Mouse (Mus musculus) c-Kit-negative CD71-positive TER-119-positive erythroid progenitor cells, embryonic 14.5 days (primary cell): ENCODE data around the gene Rassf2.

ENCODE experiments used
- DNase-seq: peaks from one replicate; pipeline ENCODE4 v3.0.0-alpha.2; 2013; ENCODE audit warnings: low read depth, low spot score

Rassf2 gene

DNA sequence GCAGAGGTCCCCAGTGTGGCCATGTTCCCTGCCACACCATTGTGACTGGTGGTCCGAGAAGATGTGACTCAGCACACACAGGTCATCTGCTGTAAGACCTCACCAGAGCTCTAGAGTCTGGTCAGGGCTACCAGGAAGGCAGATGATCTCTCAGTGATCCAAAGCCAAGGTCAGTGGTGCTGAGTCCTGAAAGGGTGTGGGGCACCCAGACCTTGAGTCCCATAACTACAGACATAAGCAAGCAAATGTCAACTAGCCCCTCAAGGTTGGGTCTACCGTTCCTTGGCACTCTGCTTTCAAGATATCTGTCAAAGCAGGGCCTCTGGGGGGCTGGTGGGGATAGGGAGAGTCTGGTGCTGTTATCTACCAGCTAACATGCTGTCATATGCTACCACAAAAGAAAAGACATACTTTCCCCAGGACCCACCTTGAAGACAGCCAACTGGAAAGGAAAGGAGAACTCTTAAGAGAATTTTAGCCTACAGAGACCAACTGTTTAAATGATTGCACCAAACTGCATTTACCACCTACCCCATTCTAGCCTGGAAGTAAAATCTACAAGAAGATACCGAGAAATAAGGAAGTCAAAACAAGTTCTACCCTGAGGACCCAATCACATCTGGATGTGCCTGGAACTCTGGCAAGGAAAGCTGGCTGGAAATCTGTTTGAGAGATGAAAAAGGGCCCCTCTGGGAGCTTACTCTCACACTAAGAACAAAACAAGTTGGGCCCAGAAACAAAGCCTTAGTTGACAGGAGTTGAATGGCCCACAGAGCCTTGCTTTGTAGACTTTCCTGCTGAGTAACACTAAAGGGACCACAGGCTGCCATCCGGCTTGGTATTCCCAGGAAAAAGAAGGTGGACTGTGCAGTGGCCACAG lies 4.8 kb upstream of the Rassf2 start:
- no peak for DNase-seq

DNA sequence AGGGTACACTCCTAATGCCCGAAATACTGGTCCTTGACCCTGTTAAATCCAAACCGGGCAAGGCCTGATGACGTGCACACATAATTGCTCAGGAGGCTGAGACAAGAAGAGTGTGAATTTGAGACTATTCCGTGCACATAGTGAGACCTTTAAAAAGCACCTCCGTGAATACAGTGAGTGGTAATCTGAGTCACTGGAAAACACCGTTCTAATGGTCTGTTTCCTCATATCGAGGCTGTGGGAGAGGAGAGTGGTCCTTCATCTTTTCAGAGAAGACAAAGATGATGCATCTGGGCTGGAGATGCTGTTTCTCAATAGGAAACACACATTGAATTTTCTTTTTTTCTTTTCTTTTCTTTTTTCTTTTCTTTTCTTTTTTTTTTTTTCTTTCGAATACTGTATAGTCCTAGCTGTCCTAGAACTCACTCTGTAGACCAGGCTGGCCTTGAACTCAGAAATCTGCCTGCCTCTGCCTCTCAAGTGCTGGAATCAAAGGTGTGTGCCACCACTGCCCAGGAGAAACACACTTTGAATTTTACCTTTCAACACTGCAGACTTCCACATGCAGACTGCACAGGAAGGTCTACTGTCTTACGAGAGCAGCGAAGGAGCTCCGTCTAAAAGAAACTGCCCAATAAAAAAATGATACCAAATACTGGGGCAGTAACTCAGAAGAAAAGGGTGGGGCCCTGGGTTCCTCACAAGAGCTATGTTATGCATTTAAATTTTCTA lies 1.5 kb upstream of the Rassf2 start:
- DNase-seq = no peak

DNA sequence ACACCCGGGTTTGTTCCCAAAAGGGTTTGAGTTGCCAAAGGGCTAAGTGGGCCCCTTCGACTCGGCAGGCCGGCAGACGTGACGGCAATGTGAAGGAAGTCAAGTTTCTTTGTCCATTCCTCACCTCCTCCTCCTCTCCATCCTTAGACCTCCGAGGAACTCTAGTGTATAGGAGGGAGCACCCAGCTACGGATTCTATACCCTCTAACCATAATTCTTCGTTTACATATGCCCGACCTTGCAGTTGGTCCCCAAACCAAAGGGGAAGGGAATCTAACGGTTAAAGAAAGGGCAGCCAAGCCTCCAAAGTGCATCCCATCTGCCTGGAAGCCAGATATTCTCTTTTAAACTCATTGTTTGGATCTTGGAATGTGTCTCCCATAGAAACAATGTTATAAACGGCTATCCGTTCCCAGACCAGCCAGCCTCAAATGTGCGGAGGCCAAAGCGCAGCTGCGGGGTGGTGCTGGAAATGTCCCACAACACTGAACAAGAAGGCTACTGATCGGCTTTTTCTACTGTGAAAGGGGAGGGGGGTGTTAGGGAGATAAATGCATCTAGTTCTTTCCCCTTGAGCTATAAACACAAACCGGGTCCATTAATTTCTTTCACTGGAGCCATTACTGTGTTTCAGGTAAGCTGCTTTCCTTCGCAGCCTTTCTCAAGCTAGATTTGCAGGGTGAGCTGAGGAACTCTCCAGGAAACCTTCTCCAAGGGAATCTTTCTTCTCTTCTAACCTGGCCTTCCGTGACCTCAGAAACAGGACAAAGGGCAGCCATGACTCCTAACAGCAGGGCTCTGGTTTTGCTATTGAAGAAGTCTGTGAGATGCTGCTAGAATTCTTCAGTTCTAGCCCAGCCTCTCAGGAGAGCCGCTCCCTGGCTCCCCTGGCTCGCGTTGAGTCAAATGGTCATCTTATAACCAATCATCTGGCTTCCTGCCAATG lies 633 bp upstream of the Rassf2 start:
- DNase-seq = no peak

DNA sequence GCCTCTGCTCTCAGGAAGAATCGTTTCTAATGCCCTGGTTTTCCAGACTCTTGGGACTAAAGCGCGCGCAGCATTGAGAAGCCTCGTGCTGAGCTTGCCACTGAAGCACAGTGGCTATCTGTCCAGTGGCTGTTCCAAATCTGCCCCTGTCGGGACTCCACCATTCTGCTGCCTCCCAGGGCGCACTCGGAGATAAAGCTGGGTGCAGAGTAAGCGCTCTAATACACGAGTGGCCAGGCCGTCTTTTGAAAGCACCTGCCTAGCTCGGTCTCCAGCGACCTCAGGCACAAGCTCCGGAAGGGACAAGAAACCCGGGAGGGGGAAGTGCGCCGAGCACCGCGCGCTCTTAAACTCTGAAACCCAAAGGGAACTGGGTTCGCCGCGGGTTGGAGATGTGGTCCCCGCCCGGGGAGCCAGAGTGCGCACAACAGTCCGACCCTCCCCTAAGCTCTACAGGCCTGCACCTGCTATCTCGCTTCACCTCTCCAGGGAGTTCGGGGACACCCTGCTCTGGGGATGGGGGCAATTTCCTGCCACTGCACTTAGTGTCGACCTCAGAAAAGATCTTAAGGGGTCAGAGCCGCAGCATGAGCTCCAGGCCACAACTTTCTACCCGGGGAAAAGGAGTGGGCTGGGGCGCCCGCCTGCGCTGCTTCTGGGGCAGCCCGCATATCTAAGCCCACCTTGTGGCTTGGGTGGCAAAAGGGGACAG lies 1.0 kb downstream of the Rassf2 start:
- DNase-seq = no peak

DNA sequence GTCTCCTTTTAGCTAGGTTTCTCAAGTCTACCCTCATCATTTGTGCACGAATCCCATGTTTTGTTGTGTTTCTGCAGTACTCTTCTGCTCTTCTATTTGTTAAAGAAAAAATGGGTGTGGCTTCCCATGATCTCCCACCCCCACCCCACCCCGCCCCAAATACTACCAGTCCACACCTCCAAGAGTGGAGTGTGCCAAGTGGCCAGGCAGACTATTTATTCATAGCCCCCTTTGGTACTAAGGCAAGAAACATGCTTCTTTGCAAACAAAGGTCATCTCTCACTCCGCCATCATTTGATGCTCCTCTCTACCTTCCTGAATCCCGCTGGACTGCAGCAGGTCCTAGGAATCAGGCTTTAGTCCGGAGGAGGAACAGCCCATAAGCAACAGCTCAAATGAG lies 2.0 kb downstream of the Rassf2 start:
- DNase-seq = no peak

DNA sequence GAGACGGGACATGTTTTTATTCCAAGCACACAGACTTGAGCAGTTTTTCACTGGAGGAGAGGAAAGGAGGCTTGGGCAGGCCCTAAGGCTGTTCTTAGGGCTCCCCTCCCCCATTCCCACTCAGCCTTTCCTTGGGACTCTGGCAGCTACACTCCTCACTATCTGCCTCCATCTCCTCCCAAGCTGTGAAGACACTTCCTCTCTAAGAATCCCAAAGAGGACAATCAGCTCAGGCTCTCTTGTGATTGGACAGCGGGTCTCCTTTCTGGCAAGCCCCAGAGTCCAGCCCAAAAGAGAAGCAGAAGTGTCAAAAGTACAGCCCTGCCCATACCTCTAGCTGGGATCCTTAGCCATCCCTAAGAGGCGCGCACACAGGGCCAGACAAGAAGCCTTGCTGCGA lies 2.7 kb downstream of the Rassf2 start:
- DNase-seq = no peak

DNA sequence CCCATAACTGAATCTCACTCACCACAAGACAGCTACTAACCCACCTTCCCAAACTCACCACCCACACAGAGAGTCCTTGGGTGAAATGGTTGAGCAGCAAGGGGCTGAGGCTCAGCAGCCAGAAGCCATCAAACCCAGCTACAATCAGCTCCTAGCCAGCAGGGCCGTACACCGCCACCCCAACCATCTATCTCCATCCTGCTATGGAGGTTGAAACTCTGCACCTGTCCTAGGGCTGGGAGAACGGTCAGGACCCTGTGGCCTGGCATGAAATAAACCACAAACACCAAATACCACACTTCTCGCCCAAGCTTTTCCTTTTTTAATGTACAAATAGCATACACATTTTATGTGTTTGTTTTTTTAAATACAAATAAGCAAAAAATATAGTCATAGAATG lies 6.0 kb downstream of the Rassf2 start:
- DNase-seq = no peak

DNA sequence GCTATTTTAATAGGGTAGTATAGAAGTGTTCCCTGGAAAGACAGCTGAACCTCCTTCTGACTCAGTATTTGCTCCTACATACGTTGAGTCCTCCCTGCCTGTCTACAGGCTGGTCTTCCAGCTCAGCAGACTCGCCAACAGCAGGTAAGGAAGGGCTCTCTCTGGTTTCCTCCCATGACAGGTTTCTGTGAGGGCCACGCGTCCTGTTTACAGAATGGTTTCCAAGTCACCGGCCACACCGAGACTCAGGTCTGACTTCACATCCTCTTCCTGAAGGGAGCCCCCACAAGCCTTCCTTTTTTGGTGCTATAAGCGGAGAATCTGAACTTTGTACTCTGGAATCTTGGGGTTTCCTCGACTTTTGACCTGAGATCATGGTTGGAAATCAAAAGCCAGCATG lies 7.4 kb downstream of the Rassf2 start:
- DNase-seq = no peak

DNA sequence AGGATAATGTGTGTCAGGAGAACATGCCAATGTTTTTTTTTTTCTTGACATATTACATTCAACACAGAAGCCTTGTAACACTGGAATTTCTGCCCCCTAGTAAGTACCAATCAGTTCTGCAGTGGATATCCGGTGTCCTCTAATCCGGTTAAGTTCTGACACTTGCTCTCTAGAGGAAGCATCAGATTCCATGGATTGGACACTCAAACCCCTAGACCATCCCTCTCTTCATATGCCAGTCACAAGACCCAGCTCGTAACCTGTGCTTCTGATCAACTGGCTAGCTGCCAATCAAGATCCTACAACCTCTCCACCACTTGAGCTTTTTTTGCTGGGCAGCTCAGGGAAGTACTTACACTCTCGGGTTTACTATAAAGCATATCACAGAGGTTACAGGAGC lies 8.4 kb downstream of the Rassf2 start:
- no peak for DNase-seq

DNA sequence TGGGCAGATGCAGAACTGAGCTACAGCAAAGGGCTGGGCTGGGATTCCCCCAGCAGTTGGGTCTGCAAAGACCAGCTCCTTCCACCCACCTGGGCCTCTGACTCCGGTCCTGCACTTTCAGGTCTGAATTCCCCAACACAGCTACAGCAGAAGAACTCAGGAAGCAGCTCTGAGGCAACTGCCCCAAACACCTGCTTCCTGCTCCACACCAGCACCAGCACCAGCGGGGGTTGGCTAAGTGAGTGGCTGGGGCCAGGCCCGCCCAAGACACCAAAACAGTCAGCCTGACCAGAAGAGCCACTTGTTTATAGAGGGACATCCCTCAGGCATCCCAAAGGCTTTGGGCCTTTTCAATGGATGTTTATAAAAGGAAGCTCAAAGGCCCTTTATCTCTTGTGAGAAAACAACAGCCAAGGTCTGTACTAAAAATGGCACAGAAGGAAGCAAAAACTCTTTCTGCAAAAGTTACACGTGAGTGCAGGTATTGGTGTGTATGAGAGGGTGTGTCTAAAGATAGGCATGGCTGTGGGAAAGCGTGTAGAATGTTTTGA lies 9.0 kb downstream of the Rassf2 start:
- no peak for DNase-seq

DNA sequence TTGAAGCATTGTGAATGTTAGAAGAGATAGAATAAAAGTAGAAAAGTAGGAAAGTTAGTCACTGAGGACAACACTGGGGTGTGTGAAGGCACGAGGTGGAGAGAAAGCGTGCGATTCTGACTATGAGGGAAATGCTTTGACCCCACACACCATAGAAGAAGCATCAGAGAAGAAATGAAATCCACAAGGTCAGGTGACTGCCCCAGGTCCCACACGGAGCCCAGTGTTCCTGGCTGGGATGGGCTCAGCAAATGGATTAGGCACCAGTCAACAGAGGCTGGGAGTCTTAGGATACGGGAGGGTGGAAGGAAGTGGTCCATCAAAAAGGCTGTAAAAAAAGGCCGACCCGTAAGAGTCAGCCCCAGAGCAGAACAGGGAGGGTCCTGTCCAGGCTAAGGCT lies 9.6 kb downstream of the Rassf2 start:
- DNase-seq = no peak

DNA sequence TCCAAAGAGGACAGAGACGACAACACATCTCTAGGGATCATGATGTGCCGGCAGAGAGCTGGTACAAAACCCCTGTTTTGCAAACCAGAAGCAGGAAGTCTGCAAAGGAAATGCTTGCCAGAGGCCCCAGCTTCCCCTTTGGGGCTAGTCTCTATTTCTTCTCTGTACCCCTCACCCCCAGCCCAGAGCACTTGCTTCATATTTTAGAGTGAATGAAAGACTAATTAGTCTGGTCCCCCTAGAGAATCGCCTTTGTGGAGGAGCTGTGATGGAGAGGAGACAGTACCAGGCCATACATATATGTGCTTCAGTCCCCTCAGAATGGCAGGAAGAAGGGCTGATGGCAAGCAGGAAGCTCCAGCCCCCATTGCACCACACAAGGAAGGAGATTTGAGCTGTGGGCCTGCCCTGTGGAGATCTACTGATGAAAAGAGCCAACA lies 10.7 kb downstream of the Rassf2 start:
- DNase-seq = no peak

DNA sequence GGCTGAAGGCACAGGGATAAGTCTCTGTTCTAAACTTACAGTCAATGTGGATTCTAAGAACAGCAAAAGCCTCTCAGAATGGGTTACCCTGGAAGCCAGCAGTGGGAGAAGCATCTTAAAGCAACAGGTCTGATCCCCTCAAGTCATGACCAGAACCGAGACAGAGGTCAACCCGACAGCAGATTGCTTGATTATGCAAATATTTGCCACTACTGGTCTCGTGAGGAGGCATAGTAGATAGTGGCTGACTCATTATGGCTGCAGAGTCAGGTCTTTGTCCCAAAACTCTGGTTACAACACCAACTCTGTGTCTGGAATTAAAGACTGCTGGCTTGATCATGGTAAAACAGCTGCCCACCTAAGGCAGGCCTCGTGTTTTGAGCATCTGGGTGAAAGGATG lies 11.9 kb downstream of the Rassf2 start:
- no peak for DNase-seq

DNA sequence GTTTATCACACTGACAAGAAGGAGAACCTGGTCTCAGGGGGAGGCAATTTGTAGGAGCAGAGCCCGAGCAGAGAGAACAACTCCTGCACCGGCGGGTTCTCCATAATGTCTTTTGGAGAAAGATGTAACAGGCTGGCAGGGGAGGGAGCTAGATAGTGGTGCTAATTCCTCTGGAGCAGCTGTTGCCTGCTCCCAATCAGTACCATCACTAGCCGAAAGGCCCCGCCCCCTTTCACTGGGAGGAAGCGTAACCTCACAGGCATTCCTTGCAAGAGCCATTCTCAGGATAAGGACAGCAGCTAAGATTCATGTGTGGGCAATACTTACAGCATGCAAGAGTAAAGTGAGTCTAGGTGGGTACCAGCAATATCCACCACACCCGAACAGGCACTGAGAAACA lies 12.4 kb downstream of the Rassf2 start:
- DNase-seq = no peak

DNA sequence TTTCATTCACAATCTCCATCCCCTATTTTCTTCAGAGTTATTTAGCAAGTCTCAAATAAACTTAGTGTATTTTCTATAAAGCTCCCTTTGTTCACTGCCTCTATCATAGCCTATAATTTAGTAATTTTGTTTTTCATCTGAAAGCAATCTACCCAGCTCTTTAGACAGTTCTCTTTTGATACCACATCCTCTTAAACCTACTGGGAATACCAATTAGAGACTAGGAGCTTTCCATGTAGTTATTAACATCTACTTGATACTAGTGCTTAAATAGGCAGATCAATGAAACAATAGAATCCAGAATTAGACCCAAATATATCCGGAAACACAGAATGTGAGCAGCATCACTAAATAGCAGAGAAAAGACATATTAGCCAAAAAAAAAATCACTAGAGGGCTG lies 14.0 kb downstream of the Rassf2 start:
- DNase-seq = no peak

DNA sequence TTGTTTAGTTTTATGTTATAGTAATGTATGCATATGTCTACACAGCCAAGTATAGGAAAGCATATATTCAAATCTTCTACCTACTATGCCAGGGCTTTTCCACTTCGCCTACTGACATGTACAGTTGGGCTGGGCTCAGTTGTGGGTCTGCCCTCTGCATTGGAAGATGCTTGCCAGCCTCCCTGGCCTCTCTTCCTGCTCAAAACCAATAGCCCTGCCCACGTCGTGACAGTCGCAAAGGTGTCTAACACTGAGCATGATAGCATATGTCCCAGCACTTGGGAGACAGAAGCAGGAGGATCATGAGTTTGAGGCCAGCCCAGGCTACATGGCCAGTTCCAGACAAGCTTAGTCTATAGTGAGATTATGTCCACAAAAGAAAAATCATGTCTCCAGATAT lies 16.9 kb downstream of the Rassf2 start:
- DNase-seq = no peak

DNA sequence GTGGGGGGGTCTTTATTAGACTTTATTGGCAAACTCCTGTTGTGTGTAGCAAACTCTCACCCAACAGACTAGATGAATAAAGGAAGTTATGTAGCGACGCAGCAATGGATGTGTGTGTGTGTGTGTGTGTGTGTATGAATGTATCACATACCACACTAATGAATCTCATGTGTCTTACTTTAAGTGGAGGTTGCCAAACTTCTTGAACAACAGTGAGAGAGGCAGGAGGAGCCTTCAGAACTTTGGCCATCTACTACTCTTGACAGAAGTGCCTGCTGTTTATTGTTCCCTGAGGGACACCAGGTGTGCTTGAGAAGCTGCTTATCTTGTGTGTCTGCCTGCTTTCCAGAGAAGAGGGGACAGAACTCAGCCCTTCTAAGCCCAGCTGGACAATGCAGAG lies 19.3 kb downstream of the Rassf2 start:
- no peak for DNase-seq

DNA sequence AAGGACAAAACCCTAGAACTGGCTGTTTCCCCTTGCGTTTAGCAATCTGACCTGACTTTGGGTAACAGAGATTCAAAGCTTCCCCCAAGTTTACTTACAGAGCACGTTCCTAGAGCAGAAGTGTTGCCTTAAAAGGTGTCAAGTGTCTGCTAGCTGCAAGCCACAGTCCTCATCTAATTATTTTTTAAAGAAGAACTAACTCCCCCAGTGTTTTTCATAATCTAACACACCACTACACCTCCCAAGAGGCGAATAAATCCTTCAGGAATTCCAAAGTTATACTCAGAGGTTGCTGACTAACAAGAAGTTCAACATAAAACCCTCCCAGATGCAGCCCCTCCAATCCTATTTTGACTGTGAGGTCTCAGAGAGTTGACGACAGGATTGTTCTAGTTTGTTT lies 21.9 kb downstream of the Rassf2 start:
- no peak for DNase-seq

DNA sequence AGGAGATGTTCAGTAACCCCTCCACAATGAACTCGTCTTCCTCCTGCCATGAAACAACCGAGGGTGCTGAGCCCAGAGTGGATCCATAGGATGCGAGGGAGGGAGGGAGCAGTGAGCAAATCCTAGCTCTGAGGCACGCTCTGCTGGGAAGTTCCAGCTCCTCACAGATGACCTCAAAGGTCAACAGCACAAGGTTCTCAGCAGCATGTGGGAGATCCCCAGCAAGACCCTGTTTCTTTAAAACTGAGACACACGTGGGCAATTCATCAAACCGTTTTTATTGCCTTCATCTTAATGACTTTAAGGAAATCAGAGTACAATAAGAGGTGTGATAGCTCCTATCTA lies 22.6 kb downstream of the Rassf2 start:
- DNase-seq = no peak

DNA sequence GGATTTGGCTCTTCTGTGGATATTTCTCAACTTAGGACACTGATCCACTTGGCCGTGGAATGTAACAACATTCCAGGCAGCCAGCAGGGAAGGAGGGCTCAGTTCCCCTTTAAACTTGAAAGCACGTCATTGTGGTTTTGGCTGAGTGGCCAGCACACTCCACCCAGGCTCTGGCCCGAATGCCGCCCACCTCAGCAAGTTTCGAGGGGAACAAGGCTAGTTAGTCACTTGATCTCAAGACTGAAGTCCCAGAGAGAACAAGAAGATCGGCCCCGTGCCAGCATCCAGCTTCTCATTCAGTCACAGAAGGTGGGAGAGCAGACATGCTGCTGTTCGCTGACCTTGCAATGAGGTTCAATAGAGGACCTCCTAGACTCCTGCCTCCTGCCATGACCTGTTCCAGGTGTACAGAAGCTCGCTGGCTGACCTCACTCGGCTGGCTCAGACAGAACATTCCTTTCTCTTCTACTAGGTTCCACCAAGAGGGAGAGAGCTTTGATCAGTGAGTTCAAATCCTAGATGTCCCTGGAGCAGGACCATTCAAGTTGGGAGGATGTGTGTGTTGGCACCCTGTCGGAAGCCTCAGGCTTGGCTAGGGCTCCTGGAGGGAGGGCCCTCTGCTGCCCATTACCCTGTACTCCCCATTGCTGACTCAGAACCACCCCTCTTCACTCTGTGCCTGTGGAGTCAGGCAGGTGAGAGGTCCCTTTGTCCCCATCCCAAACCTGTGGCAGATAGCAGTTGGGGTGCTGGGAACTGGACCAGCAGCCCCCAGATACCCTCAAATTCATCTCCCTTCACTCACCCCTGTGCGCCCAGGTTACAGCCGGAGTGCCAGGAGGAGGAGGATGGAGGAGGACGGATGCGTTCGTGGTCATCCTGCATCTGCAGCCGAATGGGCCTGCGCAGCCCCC lies 23.2 kb downstream of the Rassf2 start:
- DNase-seq = no peak
